Mouse (Mus musculus): ENCODE measurements around the gene Lrcol1.
A peak's percentile ranks its signal among the peaks of the same experiment; 100 is the strongest.

Lrcol1 gene

DNA sequence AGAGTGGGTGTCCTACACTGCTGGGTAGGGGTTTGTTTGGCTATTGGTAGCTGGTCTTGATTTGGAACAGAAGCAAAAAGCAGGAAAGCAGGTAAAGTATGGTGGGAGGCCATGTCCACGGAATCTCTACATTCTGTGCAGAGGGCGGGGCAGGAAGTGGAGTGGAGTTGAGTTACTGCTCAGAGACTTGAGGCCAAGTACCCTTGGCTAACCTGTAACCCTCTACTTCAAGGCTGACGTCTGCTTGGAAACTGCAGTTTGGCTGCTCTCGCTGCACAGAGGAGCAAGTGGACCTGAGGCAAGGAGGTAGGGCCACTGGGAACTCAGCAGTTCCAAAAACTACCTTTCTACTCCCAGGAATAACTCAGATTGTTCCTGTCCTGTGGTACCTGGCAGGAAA lies at the start of gene Lrcol1:
TSS of gene Lrcol1 (plus strand) at position 207 of the 400 bp plus-strand sequence.
- no peak for DNase-seq (ENCODE audit: low spot score)

DNA sequence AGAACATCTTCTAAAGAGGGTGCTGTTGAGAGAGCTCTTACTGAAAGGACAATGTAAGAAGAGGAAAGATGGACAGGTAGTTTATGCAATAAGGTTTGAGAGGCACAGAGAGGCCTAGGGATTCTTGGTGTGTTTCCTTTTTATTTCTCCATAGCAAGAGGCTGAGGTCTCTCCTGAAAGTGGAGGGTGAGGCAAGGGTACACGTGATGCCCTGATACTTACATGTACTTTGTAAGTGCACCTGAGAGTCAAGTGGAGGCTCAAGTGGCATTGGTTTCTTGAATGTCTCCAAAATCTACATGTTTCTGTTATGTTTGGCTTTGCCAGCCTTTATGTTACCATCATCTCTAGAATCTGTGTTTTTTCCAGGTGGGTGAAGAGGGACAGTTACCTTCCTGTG lies 47.9 kb upstream of the Lrcol1 start:
- DNase-seq (ENCODE audit: low spot score), result no peak

DNA sequence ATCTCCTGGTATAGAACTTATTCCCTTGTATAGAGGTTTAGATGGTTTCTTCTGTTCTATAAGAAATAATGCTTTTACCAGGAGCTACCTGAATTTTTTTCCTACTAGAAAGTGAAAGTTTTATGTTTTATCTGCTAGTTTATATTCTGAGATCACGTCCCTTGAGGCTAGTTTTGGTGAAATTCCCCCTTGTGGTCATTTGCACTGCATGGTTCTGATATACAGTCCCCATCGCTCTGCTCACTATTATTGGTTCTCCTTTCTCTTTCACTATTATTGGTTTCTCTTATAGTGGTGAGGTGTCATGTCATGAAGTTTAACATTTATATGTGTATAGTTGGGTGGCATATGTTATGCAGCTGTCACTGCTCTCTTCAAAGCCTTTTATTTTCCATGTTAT lies 43.9 kb upstream of the Lrcol1 start:
- no peak for DNase-seq (ENCODE audit: low spot score)

DNA sequence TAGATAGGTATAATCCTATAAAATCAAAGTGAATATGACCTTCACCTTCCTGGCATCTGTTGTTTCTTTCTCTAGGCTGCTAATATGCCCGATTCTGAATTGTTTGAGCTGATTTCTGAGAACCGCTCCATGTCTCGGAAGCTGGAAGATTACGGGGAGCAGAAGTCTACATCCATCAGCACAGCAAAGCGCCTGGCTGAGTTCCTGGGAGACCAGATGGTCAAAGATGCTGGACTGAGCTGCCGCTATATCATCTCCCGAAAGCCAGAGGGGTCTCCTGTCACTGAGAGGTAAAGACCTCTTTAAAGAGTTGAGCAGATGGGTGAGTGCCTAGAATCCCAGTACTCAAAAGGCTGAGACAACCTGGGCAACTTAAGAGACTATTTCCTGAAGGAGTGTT lies 35.7 kb upstream of the Lrcol1 start:
- no peak for DNase-seq (ENCODE audit: low spot score)

DNA sequence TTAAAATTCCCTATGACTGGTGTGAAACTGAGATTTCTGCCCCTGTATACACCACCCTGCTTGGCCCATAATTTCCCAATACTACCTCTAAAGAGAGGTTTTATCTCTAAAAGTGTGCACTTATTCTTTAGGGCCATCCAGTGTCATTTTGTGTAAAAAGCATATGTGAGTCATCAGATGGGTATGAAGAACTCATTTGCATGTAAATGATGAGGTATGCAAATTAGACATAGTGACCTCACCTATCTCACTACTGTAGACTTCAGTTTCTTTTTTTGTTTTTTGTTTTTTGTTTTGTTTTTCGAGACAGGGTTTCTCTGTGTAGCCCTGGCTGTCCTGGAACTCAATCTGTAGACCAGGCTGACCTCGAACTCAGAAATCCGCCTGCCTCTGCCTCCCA lies 31.4 kb upstream of the Lrcol1 start:
- DNase-seq (ENCODE audit: low spot score), result no peak

DNA sequence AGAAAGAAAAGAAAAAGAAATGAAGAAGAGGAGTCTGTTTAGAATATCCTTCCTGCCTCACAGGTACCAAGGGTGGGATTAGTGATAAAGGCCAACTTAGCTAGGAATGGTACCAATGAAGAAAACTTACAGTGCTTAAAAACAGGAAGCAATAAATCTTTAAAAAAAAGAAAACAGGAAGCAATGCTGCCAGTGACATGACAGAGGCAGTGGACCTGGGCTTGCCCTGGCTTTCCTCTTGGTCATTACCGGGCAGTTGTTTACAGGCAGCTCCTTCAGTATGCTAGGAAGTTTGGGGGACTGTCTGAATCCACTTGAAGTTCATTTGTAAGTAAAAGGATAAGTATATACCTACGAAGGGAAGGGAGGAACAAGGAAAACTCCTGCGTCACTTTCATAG lies 14.0 kb upstream of the Lrcol1 start:
- no peak for DNase-seq (ENCODE audit: low spot score)

DNA sequence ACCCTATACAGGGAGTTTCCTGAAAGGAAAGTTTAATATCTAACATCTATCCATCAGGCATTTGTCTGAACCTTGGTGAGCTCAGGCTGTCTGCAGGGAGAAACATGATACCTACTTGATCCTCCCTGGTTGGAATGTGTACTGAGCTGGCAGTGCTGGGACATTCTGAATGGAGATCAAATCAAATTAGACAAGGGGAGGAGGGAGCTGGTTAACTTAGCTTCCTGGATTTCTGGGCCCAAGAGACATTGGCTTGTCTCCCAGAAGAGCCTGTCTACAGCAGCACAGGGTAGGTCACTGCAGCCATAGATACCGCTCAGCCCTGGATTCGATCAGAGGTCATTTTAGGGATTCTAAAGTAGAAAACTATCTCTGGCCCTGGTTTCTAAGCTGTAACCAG lies 5.7 kb upstream of the Lrcol1 start:
- no peak for DNase-seq (ENCODE audit: low spot score)

DNA sequence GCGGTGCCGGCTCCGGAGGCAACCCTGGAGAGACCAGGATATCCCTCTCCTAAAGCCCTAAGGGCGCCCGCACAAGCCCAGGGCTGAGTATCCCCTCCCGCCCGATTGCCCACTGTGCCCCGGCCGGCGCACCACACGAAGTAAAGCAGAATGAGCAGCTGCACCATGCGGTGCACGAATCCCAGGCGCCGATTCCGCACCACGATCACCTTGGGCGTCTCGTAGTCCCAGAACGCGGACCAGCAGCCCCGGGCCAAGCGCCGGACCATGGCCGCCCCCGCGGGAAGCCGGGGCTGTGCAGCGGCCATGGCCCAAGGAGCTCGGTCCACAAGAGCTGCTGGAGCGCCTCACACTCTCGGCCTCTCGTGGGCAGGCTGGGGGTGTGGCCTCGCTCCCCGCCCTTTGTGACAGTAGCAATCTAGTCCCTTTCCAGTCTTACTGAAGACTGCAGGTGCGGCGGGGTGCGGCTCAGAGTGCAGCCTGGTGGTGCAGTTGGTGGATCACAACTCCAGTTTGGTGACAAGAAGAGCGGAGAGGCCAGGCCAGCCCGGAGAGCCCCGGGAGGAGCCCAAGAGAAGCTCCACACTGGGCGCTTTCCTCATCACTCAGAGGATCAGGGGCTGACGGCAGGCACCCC lies 1.8 kb upstream of the Lrcol1 start, which contains the start of gene P2rx2:
TSS of gene P2rx2 (minus strand) at position 565 of the 637 bp plus-strand sequence.
- DNase-seq (ENCODE audit: low spot score), result peak; percentile 57

DNA sequence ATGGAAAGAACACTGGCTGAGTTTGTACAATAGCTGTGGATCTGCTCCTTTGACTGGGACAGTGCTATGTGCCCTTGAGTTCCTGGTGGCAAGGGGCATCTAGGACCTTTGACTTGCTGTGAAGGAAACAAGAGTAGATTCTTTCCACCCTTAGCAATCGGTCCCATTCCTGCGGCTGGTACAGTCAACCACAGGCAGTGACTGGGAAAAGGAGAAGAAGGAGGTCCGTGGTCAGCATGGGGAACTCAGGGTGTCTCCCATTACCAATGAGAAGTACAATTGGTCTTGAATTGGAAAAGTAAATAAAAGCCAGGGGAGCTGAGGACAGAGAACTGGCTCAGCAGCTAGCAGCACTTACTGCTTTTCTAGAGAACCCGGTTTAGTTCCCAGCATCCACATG lies 1.0 kb downstream of the Lrcol1 start:
- no peak for DNase-seq (ENCODE audit: low spot score)

DNA sequence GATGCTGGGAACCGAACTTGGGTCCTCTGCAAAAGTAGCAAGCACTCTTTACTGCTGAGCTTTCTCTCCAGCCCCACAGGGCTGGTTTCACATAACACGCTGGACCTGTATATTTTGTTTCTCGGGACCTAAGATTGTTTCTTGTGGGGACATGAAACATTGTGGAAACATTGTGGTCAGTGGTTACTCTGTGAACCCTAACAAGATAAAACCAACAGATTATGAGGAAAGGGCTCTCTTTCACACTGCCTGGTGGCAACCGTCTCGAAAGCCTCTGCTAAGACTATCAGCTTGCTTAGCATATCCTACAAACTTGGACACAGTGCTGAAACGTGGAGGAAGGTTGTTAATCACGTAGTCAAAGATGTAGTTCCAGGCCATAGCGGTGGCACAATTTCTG lies 2.5 kb downstream of the Lrcol1 start:
- no peak for DNase-seq (ENCODE audit: low spot score)

DNA sequence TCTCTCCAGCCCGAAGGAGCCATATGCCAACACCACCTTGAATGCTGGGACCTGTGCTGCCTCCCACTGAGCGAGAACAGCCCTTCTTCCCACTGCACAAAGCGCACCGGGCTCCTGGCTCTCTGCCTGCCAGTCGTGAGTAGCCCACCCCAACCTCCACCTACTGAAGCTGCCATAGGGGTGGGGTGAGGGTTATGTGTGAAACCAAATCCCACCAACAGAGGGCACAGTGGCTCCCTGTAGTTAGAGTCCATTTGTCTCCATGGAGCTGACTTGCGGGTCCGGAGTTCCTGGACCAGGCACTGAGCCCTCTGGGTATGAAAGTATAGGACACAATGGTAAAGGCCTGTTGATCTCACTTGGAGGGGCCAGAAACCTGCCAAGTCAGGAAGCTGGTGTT lies 10.2 kb downstream of the Lrcol1 start:
- DNase-seq (ENCODE audit: low spot score), result peak; percentile 70

DNA sequence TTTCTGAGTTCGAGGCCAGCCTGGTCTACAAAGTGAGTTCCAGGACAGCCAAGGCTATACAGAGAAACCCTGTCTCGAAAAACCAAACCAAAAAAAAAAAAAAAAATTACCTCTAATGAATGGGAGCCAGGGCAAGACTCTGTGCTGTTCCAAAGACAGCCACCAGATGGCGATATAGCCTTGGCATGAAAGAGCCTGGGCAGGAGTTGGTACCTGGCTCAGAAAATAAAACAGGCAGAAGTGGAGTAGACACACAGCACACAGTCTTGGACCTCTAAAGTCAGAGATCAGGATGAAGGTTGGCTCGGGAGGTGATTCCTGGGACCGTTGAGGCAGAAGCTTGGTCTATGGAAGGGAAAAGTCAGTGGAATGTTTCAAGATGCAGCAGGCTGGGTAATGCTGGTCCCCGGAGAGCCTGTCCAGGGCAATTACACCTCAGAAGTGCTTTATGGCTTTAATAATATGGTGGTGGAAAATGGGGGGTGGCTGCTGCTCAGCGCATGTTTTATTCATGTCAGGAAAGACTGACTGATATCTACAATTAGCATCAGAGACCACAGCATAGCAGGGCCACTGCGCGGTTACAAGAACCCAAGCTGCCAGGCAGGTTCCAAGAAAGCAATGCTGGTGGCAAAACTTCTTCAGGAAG lies 13.1 kb downstream of the Lrcol1 start:
- DNase-seq (ENCODE audit: low spot score), result peak; percentile 86

DNA sequence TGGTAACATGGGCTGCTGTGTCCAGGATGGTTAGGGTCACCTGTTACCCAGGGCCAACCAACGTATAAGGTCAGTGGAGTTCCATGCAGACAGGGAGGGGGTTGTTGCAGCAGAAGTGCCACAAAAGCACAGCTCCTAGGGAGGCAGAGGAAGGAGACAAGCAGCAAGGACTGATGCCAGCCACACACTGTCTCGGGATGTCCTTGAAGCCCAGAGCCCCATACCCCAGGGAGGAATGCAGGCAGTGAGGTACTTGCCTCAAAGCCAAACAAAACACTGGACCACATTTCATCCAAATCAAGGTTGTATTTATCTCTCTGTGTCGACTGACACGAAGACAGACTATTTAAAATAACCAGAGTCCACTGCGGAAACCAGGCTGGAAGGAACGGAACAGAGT lies 16.9 kb downstream of the Lrcol1 start:
- DNase-seq (ENCODE audit: low spot score), result no peak

DNA sequence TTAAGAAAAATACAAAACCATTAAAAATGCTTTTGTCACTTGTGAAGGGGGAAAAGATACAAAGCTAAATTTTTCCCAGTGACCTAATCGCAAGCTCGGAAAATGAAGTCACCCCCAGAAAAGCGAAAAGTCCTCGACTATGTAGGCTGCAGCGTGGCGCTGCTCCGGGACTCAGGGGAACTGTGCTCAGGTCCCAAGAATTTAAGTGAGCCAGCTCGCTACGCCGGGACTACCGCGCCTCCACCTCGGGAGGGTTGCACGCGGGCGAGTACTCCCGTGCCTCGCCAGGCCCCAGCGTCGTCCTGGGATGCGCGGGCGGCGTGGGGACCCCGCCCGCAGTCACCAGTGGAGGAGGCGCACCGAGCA lies 18.3 kb downstream of the Lrcol1 start:
- peak; percentile 64 for DNase-seq (ENCODE audit: low spot score)

DNA sequence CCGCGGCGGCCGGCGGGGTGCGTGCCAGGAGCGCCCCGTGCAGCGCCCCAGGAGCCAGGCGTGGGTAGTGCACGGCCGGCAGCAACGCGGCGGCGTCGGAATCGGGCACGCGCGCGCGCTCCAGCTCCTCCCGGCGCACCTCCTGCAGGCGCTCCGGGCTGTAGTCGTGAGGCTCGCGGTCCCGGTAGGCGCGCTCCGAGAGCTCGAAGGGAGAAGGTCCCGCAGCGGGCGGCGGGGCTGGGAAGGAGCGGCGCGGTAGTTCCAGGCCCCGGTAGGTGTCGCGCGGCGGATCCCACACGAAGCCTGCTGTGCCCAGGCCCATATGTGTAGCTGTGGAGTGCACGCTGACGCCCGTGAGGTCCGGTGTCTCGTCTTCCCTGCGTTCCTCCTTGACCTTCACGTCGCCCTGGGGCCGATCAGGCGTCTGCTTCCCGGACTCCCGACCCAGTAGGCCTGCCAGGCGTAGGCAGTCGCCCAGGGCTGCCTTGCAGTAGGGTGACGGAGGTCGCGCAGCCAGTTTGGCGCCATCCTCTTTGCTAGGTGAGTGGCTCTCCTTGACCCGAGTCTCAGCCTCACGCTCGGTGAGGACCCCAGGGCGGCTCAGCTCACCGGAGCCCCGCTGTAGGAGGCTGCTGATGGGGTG lies 18.8 kb downstream of the Lrcol1 start:
- DNase-seq (ENCODE audit: low spot score), result peak; percentile 86

DNA sequence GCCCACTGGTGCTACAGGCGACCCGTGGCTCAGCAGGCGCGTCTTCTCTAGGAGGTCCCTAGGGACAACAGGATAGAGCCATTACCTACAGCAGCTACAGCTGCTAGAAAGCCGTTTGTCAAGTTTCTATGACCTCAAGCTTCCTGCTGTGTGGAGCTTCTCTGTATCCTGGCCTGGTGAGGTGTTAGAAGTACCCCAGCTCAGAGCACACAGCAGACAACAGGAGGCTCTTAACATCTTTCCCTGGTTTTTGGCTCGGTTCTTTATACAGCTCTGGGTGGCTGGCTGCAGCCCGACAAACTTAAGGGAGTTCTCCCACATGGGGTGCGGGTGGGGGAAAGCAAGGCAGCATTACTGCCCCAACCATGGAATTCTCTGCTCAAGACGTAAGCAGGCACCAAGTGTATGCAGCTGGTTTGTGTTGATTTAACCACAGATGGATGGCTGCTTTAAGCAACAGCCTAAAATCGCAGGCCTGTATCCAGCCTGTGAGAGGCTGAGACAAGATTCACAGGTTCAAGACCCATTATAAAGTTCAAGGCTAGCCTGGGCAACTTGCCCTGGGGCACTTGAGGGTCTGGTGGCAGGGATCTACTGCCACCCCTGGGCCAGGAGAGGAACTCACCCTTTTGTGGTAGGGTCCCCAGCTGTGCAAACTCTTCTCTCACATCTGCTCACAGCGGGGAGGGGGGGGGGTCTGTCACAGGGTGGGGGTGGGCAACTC lies 19.5 kb downstream of the Lrcol1 start:
- peak; percentile 36 for DNase-seq (ENCODE audit: low spot score)

DNA sequence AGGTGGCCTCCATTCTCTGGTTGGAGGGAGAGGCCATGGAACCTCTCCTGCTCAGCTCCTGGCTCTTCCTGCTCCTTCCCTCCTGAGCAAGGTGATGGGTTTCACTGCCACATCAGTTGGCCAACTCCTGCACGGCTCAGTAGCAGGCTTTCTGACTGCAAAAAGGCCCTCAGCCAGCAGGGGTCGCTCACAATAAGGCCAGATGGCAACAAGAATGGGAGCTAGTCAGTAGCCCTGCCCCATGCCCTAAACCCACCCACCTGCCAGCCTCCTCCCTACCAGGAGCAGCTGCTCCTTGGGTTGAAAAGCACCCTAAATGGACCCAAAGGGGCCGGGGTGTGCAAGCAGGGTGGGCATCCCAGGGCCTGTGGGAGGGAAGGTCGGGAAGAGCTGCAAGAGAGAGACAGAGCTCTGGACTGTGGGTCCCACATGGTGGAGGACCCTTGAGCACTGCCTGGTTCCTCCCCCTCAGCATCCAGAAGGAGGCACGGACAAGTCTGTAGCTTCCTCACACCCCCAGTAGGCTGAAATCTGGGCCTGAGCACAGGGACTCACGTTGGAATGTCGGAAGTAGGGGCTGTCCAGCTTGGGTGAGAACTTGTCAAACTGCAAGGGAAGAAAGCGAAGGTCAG lies 32.4 kb downstream of the Lrcol1 start:
- DNase-seq (ENCODE audit: low spot score), result peak; percentile 82

DNA sequence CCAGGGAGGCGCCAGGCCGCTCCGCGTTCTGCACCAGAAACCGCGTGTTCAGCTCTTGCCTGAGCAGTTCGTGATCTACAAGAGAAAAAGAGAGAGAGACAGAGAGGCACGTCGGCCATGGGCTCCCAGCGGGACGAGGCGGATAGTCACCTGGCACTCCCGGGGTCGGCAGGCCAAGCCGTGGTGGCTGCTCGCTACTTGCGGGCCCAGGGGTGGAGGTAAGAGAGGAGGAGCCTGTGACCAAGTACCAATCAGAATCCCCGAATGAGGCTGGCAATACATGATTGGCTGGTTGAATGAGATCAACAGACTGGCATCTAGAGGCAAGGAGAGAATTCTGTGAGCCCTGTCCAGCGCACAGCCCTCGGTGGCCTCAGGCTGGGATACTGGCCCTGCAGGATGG lies 33.7 kb downstream of the Lrcol1 start:
- peak; percentile 78 for DNase-seq (ENCODE audit: low spot score)

DNA sequence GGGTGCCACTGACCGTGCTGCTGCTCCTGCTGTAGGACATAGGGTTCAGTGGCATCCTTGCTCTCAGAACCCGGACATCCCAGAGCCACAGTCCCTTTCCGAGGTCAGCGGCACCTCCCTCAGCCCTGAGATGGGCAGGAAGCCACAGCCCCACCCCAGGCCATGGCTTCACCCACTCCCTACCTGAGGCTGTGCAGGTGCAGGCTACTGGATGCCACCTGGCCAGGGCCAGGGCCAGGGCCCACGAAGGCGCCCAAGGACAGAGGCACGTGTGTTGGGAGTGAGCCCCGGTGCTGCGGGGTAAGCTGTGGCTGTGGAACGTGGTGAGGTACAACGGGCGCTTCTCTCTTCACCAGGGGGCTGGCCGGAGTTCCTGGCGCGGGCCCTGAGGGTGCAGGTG lies 34.6 kb downstream of the Lrcol1 start:
- DNase-seq (ENCODE audit: low spot score), result no peak

DNA sequence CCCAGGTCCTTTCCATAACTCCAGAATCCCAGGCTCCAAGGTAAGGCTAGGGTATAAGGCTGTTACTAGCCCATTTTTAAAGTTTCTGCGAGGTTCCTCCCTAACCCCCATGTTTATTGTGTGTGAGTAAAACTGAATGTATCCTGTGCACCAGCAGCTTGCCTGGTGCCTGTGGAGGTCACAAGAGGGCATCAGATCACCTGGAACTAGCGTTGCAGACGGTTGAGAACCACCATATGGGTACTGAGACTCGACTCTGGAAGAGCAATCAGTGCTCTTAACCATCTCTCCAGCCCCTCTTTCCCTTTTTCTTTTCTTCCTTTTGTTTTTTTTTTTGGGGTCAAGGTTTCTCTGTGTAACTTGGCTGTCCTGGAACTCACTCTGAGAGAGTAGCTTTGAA lies 35.3 kb downstream of the Lrcol1 start:
- no peak for DNase-seq (ENCODE audit: low spot score)

DNA sequence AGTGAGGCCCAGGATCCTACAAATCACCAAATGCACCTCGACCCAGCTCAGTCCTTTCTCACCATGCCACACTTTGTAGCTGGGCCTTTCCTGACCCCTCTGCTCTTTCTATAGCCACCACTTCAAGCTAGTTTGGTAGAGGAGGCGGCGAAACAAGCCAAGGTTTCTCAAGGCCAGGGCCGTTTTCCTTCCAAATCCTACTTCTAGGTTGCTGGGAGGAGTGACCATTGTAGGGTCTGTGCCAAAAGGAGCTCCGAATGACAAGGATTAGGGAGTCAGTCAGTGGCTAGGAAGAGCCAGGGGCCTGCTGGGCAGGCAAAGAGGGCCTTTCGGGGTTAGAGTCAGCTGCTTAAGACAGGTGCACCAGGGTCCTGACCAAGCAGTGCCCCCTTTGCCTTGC lies 40.0 kb downstream of the Lrcol1 start:
- DNase-seq (ENCODE audit: low spot score), result no peak

DNA sequence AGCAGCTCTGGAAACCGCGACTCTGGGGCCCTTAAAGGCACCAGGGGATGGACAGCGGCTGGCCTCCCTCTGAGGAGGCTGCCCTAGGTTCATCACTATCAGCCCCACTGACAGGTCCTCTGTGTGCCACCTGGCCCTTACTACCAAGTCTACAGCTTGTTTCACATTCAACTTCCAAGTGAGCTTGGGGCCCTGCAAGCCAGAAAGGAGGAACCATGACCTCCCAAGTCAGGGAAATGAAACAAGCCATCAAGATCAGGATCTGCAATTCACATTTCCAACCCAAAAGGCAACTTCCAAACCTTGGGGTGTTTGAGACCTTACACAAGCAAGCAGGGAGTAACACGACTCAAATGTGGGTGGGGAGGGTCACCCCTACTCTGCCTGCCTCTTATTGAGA lies 40.7 kb downstream of the Lrcol1 start:
- no peak for DNase-seq (ENCODE audit: low spot score)

All from embryo, embryonic 10 days (tissue).